Mouse (Mus musculus) E14TG2a.4 (cell line): ENCODE results near the gene Pdap1.

ENCODE experiments used
- H3K27me3 ChIP-seq: 2 replicates; pipeline ENCODE4 v1.6.1; 2014; ENCODE audit warnings: low read length, control low read depth; ENCODE audit not compliant: insufficient read depth
- H3K36me3 ChIP-seq: 2 replicates; pipeline ENCODE4 v1.6.1; 2014; ENCODE audit warnings: low read length, control low read depth; ENCODE audit not compliant: insufficient read depth
- H3K4me1 ChIP-seq: replicated peaks from 2 replicates; pipeline ENCODE4 v1.6.1; 2014; ENCODE audit warnings: low read depth, low read length, control low read depth
- H3K4me3 ChIP-seq: replicated peaks from 2 replicates; pipeline ENCODE4 v1.5.1; 2014; ENCODE audit warnings: mild to moderate bottlenecking, low read length
- H3K9me3 ChIP-seq: 2 replicates; pipeline ENCODE4 v1.6.1; 2014; ENCODE audit warnings: low read length, control low read depth
- CTCF ChIP-seq: conservative IDR thresholded peaks from 2 replicates; pipeline ENCODE4 v1.5.1; 2014; ENCODE audit warnings: low read length
- NANOG ChIP-seq: IDR thresholded peaks from 2 replicates; pipeline ENCODE4 v1.6.1; 2014; ENCODE audit warnings: borderline replicate concordance, low read length, mixed read lengths
- POU5F1 ChIP-seq: IDR thresholded peaks from 2 replicates; pipeline ENCODE4 v1.6.1; 2014; ENCODE audit warnings: low read length, borderline replicate concordance

Pdap1 gene

DNA sequence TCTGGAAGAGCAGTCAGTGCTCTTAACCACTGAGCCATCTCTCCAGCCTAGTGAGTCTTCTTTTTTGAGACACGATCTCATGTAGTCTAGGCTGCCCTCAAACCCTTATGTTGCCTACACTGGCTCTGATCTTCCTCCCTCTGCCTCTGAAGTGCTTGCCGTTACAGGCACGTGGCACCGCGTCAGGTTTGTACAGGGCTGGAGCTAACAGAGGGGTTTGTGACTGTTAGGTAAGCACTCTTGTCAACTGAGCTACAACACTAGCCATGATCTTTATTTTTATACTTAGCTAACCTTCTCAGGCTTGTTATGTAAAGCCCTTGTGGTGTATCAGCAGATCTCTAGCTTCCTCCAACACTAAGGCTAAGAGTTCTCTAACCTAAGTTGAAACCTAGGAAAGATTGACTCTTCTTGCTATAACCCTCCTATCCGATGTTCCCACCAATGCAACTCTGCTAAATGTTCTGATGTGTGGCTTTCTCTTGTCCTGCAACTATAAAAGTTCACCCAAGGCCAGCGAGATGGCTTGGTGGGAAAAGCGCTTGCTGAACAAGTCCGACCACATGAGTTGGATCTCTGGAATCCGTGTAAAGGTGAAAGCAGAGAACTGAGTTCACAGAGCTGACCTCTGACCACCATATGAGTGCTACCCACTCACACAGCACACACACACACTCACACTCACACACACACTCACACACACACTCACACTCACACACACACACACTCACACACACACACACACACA, 58.0 kb downstream of the Pdap1 start:
- no peaks in the 10 kb centered on the region for H3K36me3 ChIP-seq
- H3K4me1 ChIP-seq, result peaks cover 18% of the 10 kb centered on the region
- no peaks in the 10 kb centered on the region for H3K27me3 ChIP-seq
- H3K9me3 ChIP-seq, result no peaks in the 10 kb centered on the region
- H3K4me3 ChIP-seq, result no peak overlapping the region
- no peak for TF ChIP-seq POU5F1
- TF ChIP-seq CTCF, result no peak
- no peak for TF ChIP-seq NANOG
